Mouse (Mus musculus) hindbrain, embryonic 12.5 days (tissue): ENCODE results near the gene Daam1. TPM values are rescaled to one million over a fixed set of nuclear protein-coding genes. Genes with fewer than 3 reads are reported as not detected.

ENCODE experiments used
- ATAC-seq: fragments of 200-750 bp; cut with Nextera tagmentation; 2 replicates; pipeline ENCODE4 v1.8.0; 2017; ENCODE audit warnings: moderate TSS enrichment; ENCODE audit not compliant: low FRiP score
- H3K27ac ChIP-seq: fragments of 300-500 bp; sonication (generic); 2 replicates; pipeline ENCODE4 v1.5.1; 2016; ENCODE audit warnings: mild to moderate bottlenecking
- H3K27me3 ChIP-seq: fragments of 300-500 bp; sonication (generic); 2 replicates; pipeline ENCODE4 v1.6.1; 2016; ENCODE audit warnings: mild to moderate bottlenecking
- H3K36me3 ChIP-seq: fragments of 300-500 bp; sonication (generic); 2 replicates; pipeline ENCODE4 v1.6.1; 2016; ENCODE audit warnings: mild to moderate bottlenecking
- H3K4me1 ChIP-seq: fragments of 300-500 bp; sonication (generic); 2 replicates; pipeline ENCODE4 v1.6.1; 2016
- H3K4me2 ChIP-seq: fragments of 300-500 bp; sonication (generic); replicated peaks from 2 replicates; pipeline ENCODE4 v1.6.1; 2016; ENCODE audit warnings: mild to moderate bottlenecking
- H3K4me3 ChIP-seq: fragments of 300-500 bp; sonication (generic); 2 replicates; pipeline ENCODE4 v1.5.1; 2016; ENCODE audit warnings: mild to moderate bottlenecking
- H3K9ac ChIP-seq: fragments of 300-500 bp; sonication (generic); 2 replicates; pipeline ENCODE4 v1.6.1; 2016; ENCODE audit warnings: mild to moderate bottlenecking, moderate library complexity
- H3K9me3 ChIP-seq: fragments of 300-500 bp; sonication (generic); replicated peaks from 2 replicates; pipeline ENCODE4 v1.6.1; 2016; ENCODE audit warnings: mild to moderate bottlenecking
- WGBS: fragments of 180-500 bp; shearing (Covaris S2); methylation state at CpG from one replicate; pipeline ENCODE4 v1.1.7; 2016; 5-methylcytosine and 5-hydroxymethylcytosine counted together
- polyA plus RNA-seq: library from polyadenylated mRNA; unstranded; fragments of >200 nt; fragmentation: Nextera tagmentation; extraction: Ambion mirVana; gene quantifications from 2 replicates; pipeline ENCODE4 v1.2.1, GENCODE M21; 2016

The Daam1 gene
- polyA plus RNA-seq, 1 experiment from 2014 or later: 19.3 TPM

DNA sequence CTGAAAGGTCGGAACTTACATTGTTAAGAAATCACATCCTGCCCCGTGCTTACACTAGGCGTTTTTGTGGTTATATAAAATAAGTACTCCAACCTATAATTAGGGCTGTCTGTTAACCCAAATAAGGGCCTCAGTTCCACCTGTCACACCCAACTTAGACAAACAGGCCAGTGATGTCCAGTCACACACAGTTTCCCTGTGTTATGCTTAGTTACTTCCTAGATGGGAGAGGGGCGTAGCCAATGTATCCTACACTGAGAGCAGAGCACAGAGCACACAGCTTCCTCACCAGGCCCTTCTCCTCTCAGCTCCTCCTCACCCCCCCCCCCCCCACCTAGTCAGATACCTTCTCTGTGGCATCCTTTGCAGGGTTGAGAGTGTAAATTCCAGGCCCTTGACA is 41.5 kb downstream of the Daam1 start:
- Histone ChIP-seq H3K4me3 (no peak overlapping the region), H3K4me2 (no peak overlapping the region), H3K27me3 (no peaks in the 10 kb centered on the region), H3K9me3 (no peaks in the 10 kb centered on the region), H3K9ac (no peak overlapping the region), H3K27ac (no peak overlapping the region), H3K36me3 (no peaks in the 10 kb centered on the region), H3K4me1 (peaks cover 14% of the 10 kb centered on the region)
- WGBS: 88% methylated on average over 4 of the region's 4 CpGs
- ATAC-seq: no peak

DNA sequence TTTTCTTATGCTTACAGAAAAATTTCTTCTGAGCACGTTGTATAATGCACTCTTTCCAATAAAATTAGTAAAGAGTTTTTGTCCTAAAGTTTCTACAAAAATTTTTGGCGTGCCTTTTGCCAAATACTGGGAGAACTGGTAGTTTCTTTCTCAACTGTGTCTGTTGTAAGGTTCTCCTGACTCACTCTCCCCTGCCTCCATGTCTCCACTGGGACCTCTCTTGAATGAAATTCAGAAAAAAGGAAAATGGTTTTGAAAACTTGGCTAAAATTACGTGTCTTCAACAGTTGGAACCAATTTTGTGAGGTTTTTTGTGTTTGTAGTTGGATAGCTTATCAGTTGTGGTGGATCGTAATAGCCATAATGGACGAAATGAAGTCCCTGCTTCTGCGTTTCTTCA is 43.7 kb downstream of the Daam1 start:
- no peaks in the 10 kb centered on the region for H3K27me3 ChIP-seq
- no peak overlapping the region for H3K4me2 ChIP-seq
- H3K9me3 ChIP-seq: no peaks in the 10 kb centered on the region
- H3K4me1 ChIP-seq: peaks cover 19% of the 10 kb centered on the region
- 92% methylated on average over 6 of the region's 6 CpGs for WGBS
- no peak overlapping the region for H3K27ac ChIP-seq
- no peak for ATAC-seq
- H3K4me3 ChIP-seq: no peak overlapping the region
- H3K36me3 ChIP-seq: no peaks in the 10 kb centered on the region
- no peak overlapping the region for H3K9ac ChIP-seq

DNA sequence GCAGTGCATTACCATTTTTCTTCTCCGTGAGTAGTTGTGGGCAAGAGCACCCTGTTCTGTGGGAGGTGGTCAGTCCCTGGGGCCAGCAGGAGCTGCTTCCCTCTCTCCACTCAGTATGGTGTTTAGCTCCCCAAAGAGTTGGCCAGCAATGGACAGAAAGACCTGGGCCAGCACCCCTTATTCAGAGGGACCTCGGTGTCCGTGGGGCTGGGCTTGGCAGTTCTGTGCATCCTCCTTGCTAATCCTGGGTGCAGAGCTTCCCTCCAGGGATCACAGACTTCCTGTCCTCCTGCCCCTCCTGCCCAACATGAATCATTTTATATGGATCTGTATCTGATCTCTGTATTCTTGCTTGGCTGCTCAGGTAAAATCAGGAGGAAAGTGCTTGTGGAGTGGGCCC is 44.1 kb downstream of the Daam1 start:
- H3K36me3 ChIP-seq: no peaks in the 10 kb centered on the region
- H3K4me3 ChIP-seq: no peak overlapping the region
- no peaks in the 10 kb centered on the region for H3K27me3 ChIP-seq
- H3K27ac ChIP-seq: no peak overlapping the region
- no peak overlapping the region for H3K9ac ChIP-seq
- peaks cover 19% of the 10 kb centered on the region for H3K4me1 ChIP-seq
- H3K9me3 ChIP-seq: no peaks in the 10 kb centered on the region
- 91% methylated on average over 3 of the region's 3 CpGs for WGBS
- no peak overlapping the region for H3K4me2 ChIP-seq
- ATAC-seq: no peak

DNA sequence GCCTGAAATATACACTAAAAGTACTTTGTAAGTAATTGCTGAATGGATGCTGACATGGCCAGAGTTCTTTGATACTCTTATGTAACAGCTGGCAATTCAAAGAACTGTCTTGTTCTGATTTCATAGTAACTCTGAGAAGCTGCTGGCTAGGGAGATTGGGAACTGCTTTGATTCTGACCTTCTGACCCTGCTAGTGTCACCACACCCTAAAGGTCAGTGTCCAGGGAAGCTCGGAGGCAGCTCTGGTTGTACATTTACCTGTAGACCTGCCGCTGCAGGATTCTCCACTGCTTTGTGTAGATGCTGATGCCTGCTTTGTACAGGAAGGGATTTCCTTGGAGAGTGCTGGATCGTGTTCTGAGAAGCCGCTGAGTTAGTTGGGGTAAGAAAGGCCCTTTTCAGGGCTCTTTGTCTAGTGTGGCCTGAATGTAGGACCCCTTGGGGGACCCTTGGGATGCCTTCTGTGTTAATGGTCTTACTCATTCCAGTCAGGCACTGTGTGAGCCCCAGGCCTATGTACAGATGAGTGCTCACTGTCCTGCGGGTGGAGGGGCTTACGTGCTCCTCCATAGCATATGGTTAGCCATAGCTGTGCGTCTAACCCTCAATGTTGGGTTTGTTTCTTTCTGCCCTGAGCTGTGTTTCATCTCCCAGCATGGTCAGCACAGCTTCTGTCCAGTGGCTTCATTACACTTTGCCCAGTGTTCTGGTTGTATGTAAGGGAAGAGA is 45.0 kb downstream of the Daam1 start:
- 65% methylated on average over 7 of the region's 7 CpGs for WGBS
- Histone ChIP-seq H3K27me3 (no peaks in the 10 kb centered on the region), H3K9me3 (no peaks in the 10 kb centered on the region), H3K36me3 (no peaks in the 10 kb centered on the region), H3K4me1 (peaks cover 19% of the 10 kb centered on the region), H3K4me3 (no peak overlapping the region), H3K9ac (no peak overlapping the region), H3K27ac (no peak overlapping the region), H3K4me2 (no peak overlapping the region)
- no peak; the same call in 1 of the 2 replicates for ATAC-seq

DNA sequence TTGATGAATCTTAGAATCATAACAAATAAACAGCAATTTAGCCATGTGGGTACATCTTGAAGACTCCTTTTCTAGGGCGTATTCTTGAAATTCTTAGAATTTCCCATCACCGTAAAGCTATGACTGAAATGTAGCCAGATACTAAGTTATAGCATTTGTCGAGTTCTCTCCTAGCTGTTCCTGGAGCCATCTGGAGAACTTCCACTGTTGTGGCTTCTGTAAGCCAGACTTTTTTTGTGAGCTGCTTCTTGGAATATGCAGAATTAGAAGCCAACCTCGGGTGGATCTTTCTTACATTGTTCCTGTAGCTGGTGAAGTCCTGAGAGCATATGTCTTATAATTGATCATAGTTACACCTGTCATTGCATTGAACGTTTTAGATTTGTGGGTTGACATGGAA is 50.1 kb downstream of the Daam1 start:
- ATAC-seq: no peak
- no peaks in the 10 kb centered on the region for H3K27me3 ChIP-seq
- no peak overlapping the region for H3K4me3 ChIP-seq
- H3K4me1 ChIP-seq: peaks cover 31% of the 10 kb centered on the region
- no peaks in the 10 kb centered on the region for H3K9me3 ChIP-seq
- no peak overlapping the region for H3K4me2 ChIP-seq
- no peak overlapping the region for H3K9ac ChIP-seq
- no peaks in the 10 kb centered on the region for H3K36me3 ChIP-seq
- no peak overlapping the region for H3K27ac ChIP-seq
- WGBS: 87% methylated on average over 5 of the region's 5 CpGs

DNA sequence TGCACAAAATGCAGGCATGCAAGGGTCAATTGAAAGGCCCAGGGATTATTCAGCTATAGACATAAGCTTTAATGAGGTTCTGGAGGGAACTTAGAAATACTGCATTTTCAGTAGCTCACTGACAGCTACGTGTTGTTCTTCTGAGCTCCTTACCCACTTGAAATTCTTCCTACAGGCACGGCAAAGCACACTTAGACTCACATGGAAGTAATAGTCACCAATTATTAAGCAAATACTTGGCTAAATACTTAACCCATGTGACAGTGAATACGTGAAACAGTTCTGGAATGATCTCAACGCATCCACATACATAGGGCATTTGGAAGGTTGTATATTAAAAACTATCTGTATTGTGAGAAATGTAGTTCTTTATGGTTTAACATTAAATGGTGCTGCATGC is 50.6 kb downstream of the Daam1 start:
- Histone ChIP-seq H3K4me1 (peaks cover 33% of the 10 kb centered on the region), H3K36me3 (no peaks in the 10 kb centered on the region), H3K9ac (no peak overlapping the region), H3K27ac (no peak overlapping the region), H3K9me3 (no peaks in the 10 kb centered on the region), H3K4me2 (no peak overlapping the region), H3K4me3 (no peak overlapping the region), H3K27me3 (no peaks in the 10 kb centered on the region)
- ATAC-seq: no peak
- WGBS: 86% methylated on average over 4 of the region's 4 CpGs

DNA sequence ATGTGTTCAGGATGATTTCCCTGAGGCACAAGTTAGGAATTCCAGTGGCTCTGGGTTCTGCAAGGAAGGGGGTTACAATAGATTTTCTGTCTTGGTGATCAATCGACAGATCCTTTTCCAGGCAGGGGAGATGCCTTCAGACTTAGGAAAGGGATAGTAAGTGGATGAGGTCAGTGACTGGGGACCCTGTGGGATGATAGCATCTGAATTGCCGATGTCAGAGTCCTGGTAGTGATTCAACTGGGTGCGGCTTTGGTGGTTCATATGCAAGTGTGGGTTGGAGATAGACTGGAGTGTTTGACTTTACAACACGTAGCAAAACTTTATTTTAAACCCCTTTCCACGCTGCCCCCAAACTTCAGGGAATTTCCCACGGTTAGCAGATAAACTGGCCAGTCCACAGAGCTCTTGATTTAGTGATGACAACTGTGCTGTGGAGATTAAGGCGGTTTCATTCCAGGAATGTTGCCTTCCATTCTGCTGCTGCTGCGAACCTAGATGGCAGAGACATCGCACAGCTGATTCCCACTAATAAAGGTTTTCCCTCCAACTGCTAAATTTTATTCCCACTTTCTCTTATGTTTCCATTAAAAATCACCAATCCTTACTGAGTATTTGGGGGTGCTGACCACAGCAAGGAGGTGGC is 52.3 kb downstream of the Daam1 start:
- Histone ChIP-seq H3K27me3 (no peaks in the 10 kb centered on the region), H3K9ac (no peak overlapping the region), H3K9me3 (no peaks in the 10 kb centered on the region), H3K4me3 (no peak overlapping the region), H3K4me2 (no peak overlapping the region), H3K27ac (no peak overlapping the region), H3K36me3 (no peaks in the 10 kb centered on the region), H3K4me1 (peaks cover 35% of the 10 kb centered on the region)
- ATAC-seq: no peak
- 83% methylated on average over 9 of the region's 9 CpGs for WGBS

DNA sequence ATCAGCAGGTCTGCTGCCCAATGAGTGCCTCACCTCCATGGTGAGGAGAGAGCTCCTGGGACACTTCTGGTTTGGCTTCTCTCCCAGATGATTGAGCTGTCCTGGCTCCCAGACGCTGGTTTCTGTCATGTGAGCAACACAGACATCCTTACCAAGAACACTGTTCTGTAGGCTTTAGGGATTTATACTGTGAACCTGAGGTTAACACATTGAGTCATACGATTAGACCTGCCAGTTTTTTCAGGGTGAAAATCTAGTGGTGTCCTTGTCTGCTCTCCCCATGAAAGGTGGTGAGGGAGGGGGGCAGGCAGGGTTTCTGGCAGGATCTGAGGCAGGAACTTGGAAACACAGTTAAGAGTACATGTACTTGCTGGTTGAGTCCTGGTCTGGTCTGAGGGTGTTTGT is 54.3 kb downstream of the Daam1 start:
- Histone ChIP-seq H3K9ac (no peak overlapping the region), H3K4me1 (peaks cover 36% of the 10 kb centered on the region), H3K36me3 (no peaks in the 10 kb centered on the region), H3K9me3 (no peaks in the 10 kb centered on the region), H3K4me3 (no peak overlapping the region), H3K4me2 (no peak overlapping the region), H3K27ac (no peak overlapping the region), H3K27me3 (no peaks in the 10 kb centered on the region)
- ATAC-seq: no peak
- WGBS: 79% methylated on average over 2 of the region's 2 CpGs

DNA sequence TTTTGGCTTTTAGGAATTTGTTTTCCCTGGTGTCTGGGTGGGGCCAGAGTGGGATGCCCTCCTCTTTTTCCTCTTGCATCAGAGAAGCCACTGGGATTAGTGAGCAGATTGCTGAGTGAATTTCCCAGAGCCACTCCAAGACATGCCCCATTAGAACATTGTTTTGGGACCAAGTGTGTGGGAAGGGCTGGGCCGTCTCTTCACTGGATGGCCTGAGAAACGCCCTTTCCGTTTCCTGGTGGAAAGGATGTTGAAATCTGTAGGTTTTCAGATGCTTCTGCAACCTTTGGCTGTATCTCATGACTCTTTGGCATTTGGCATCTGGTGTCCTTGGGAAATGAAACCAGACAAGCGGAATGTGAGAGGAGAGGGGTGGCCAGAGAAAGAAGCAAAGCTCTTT is 54.8 kb downstream of the Daam1 start:
- Histone ChIP-seq H3K9me3 (no peaks in the 10 kb centered on the region), H3K4me2 (no peak overlapping the region), H3K9ac (no peak overlapping the region), H3K36me3 (no peaks in the 10 kb centered on the region), H3K27ac (no peak overlapping the region), H3K4me3 (no peak overlapping the region), H3K27me3 (no peaks in the 10 kb centered on the region), H3K4me1 (peaks cover 36% of the 10 kb centered on the region)
- ATAC-seq: no peak
- WGBS: 83% methylated on average over 4 of the region's 4 CpGs

DNA sequence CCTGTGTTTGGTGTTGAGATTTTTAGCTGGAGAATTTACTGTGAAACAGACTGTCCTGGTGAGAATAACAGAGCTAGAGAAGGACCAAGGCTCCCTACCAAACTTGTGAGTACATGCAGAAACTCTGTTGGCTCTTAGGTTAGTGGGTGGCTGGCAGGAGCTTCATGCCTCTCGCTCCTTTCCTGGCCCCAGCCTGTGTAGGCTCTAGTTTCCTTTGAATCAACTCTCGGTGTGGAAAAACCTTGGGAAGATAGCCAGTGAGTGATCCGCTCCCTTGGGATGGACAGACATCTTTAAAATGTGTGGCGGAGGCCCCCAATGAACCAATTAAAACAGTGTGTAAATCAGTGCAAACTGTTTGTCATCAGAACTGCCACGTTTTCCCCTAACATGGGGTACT is 55.5 kb downstream of the Daam1 start:
- H3K4me3 ChIP-seq: no peak overlapping the region
- H3K36me3 ChIP-seq: no peaks in the 10 kb centered on the region
- WGBS: 80% methylated on average over 5 of the region's 5 CpGs
- ATAC-seq: no peak
- no peak overlapping the region for H3K4me2 ChIP-seq
- H3K27me3 ChIP-seq: no peaks in the 10 kb centered on the region
- H3K27ac ChIP-seq: no peak overlapping the region; the same call in 1 of the 2 replicates
- peaks cover 41% of the 10 kb centered on the region for H3K4me1 ChIP-seq
- no peaks in the 10 kb centered on the region for H3K9me3 ChIP-seq
- H3K9ac ChIP-seq: no peak overlapping the region

DNA sequence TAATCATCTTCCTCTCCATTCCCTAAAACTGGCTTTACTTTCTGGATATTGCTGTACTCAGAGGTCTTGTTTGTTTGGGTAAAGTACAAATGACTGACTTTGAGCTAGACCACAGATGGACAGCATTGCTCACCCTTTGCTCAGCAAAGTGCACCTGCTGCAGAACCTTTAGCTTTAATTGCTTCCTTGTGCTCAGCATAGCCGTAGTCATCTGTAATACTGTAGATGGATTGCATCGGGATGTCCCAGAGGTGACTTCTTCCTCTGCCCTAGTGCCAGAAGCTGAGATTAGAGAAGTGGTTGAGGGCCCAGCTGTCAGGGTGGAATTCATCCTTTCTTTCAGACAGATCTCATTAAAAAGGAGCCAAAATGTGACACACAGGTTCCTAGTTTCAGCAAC is 56.1 kb downstream of the Daam1 start:
- no peaks in the 10 kb centered on the region for H3K36me3 ChIP-seq
- no peak overlapping the region for H3K27ac ChIP-seq
- H3K9me3 ChIP-seq: no peaks in the 10 kb centered on the region
- no peak overlapping the region for H3K9ac ChIP-seq
- ATAC-seq: no peak
- H3K4me2 ChIP-seq: no peak overlapping the region
- 52% methylated on average over 2 of the region's 2 CpGs for WGBS
- no peak overlapping the region for H3K4me3 ChIP-seq
- no peaks in the 10 kb centered on the region for H3K27me3 ChIP-seq
- H3K4me1 ChIP-seq: peaks cover 44% of the 10 kb centered on the region

DNA sequence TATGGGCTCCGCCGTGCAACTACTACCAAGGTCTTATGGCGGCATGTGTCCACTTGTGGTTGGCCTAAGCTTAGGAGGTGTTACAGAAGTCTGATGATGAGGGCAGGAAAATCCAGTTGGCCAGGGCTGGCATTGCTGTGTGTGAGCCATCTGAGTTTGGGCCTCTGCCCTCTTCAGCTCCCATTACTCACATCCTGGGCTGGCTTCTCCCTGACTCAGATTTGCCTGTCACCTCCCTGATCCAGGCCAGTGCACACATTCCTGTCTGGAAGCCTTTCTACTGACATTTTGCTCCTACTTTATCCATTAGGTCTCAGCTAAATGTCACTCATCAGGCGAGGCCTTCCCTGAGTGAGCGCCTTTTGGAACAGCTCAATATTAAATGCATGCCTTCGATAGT is 57.5 kb downstream of the Daam1 start:
- H3K27ac ChIP-seq: no peak overlapping the region
- H3K4me3 ChIP-seq: no peak overlapping the region
- H3K27me3 ChIP-seq: no peaks in the 10 kb centered on the region
- peaks cover 50% of the 10 kb centered on the region for H3K4me1 ChIP-seq
- H3K9ac ChIP-seq: no peak overlapping the region
- no peaks in the 10 kb centered on the region for H3K36me3 ChIP-seq
- 88% methylated on average over 6 of the region's 6 CpGs for WGBS
- no peaks in the 10 kb centered on the region for H3K9me3 ChIP-seq
- ATAC-seq: no peak
- no peak overlapping the region for H3K4me2 ChIP-seq

DNA sequence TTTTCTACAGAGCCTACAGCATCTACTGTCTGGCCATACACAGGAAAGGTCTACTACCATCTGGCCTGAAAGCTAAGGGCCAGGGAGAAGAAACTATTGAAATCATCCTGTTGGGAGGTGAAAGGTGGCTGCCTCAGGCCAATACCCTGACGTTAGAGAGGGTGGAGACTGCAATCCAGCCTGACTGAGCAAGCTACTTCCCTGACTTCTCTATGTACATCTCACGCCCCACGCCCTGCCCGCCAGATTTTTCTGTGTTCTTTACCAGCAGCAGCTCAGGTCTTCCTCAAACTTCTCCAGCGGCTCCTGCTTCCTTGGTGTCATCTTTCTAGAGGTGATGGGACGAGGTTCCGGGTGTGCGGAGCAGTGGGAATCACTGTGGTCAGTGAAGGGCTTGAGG is 58.4 kb downstream of the Daam1 start:
- 81% methylated on average over 8 of the region's 8 CpGs for WGBS
- Histone ChIP-seq H3K9ac (no peak overlapping the region), H3K36me3 (no peaks in the 10 kb centered on the region), H3K27ac (no peak overlapping the region), H3K4me2 (no peak overlapping the region), H3K4me3 (no peak overlapping the region), H3K27me3 (no peaks in the 10 kb centered on the region), H3K9me3 (no peaks in the 10 kb centered on the region), H3K4me1 (peaks cover 50% of the 10 kb centered on the region)
- ATAC-seq: no peak
